Comparison of ENCODE assay signal across 8 mouse cellular contexts in the genomic region with DNA sequence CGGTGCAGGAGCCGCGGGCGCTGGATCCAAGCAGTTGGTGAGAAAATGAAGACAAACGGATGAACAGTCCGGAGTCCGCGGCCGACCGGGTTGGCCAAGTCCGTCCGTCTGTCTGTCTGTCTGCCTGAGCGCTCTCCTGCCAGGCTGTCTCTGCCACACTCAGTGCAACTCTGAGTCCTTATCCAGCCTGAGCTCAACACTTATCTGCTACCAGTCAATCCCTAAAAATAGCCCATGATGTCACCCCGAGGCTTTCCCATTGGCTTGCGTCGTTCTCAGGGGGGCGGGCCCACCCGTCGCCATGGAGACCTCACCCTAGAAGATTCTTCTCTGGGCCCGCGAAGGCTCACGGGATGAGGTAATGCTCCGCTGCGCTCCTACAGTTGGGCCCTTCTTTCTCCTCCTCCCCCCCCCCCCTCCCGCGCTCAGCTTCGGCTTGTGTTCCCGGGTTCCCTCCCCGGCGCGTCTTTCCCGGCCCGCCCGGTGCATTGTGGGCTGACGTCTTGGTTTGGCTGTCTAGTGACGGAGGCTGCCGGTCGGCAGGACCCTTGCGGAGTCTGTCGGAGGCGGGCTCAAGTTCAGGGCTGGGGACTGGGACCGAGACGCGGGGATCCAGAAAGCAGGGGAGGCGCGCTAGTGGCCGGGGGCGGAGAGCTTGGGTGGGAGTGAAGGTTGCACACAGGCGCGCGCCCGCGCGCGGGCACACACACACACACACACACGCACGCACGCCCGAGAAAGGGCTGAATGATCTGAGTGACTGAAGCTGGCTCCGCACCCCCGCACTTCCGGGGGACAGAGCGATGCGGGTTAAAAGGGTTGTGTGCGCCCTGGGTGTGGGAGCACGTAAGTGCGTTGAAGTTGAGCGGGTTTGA. TPM values are rescaled to one million over a fixed set of nuclear protein-coding genes. Genes with fewer than 3 reads are reported as not detected.
DNase-seq lines count a peak whose midpoint lies in the region; ATAC-seq and TF ChIP-seq lines count a peak whose summit lies in the region.

Gene Jun, minus strand, starts transcription at position 198 of the 875 bp plus-strand sequence.

- no peak for TF ChIP-seq CTCF in layer of hippocampus, adult 2 months (conservative IDR thresholded peaks at IDR 0.05)
- no peak for TF ChIP-seq CTCF in lung, embryonic 14.5 days (IDR thresholded peaks at IDR 0.05; ENCODE audit: low read depth)
- no peak for TF ChIP-seq CTCF in olfactory bulb, adult 2 months (IDR thresholded peaks at IDR 0.05; ENCODE audit: insufficient read depth, low read depth, low read length)
- 0 out of 2 replicates have a peak, but pooled peaks have one; percentile 39 for TF ChIP-seq CTCF in thymus, adult 2 months (IDR thresholded peaks at IDR 0.05; ENCODE audit: borderline replicate concordance, control insufficient read depth, extremely low read depth, insufficient read depth, low read length, poor library complexity)

- peak within 1 kb of the TSS; percentile 87 for H3K4me2 ChIP-seq in forebrain, embryonic 16.5 days (ENCODE audit: low read length)
- H3K4me2 ChIP-seq in lung, embryonic 14.5 days = peak within 1 kb of the TSS; percentile 89

- DNase-seq in ES-E14 (ENCODE audit: low read depth, low spot score) = peak; percentile 98
- peak; percentile 99 to 100 for DNase-seq in cerebellum, adult 18-20 months
- DNase-seq in heart, postnatal 36 days = peak; percentile 99
- DNase-seq in layer of hippocampus, adult 2 months (ENCODE audit: low spot score in 2 of 2) = peak; percentile 100
- DNase-seq in lung, embryonic 14.5 days = peak; percentile 100
- DNase-seq in thymus, adult 2 months = peak; percentile 100

- in situ Hi-C loops in ES-E14 (cut with MboI; ENCODE audit: low sequenced_read_pairs in 2 of 2, unreplicated experiment in 2 of 2) = no loop called here

- peak within 1 kb of the TSS; percentile 76 to 79 for H3K4me3 ChIP-seq in ES-E14 (ENCODE audit: insufficient read depth in 1 of 2, low read depth in 1 of 2, low read length in 2 of 2, poor library complexity in 1 of 2, severe bottlenecking in 1 of 2)
- peak within 1 kb of the TSS; percentile 80 for H3K4me3 ChIP-seq in forebrain, embryonic 16.5 days (replicated peaks; ENCODE audit: low read length)
- H3K4me3 ChIP-seq in layer of hippocampus, adult 2 months = peak within 1 kb of the TSS; percentile 86
- peak within 1 kb of the TSS; percentile 86 for H3K4me3 ChIP-seq in lung, embryonic 14.5 days (ENCODE audit: low read depth, low read length)
- peak within 1 kb of the TSS; percentile 88 for H3K4me3 ChIP-seq in olfactory bulb, adult 2 months (ENCODE audit: insufficient read depth, low read depth, low read length)
- H3K4me3 ChIP-seq in thymus, adult 2 months (ENCODE audit: control insufficient read depth, insufficient read depth, low read length) = peak within 1 kb of the TSS; percentile 69

- H3K27me3 ChIP-seq in forebrain, embryonic 16.5 days (replicated peaks; ENCODE audit: control insufficient read depth, insufficient read depth, low read length) = no peaks in the 10 kb centered on the region
- no peaks in the 10 kb centered on the region for H3K27me3 ChIP-seq in lung, embryonic 14.5 days (ENCODE audit: insufficient read depth, low read length)
- no peaks in the 10 kb centered on the region for H3K27me3 ChIP-seq in thymus, adult 2 months (ENCODE audit: control insufficient read depth, insufficient read depth, low read length)

- WGBS in forebrain, embryonic 16.5 days = under 1% methylated on average over 62 of the region's 68 CpGs
- under 1% methylated on average over 68 of the region's 68 CpGs for WGBS in lung, embryonic 14.5 days
- WGBS in olfactory bulb, adult 2 months = under 1% methylated on average over 66 of the region's 68 CpGs
- 1% methylated on average over 68 of the region's 68 CpGs for WGBS in thymus, adult 2 months

- H3K27ac ChIP-seq in ES-E14 (ENCODE audit: insufficient read depth, low read depth, low read length, poor library complexity, severe bottlenecking) = peak within 1 kb of the TSS; percentile 57
- H3K27ac ChIP-seq in forebrain, embryonic 16.5 days (ENCODE audit: low read length) = peak within 1 kb of the TSS; percentile 97
- peak within 1 kb of the TSS; percentile 99 for H3K27ac ChIP-seq in layer of hippocampus, adult 2 months
- H3K27ac ChIP-seq in lung, embryonic 14.5 days (ENCODE audit: low read depth) = peak within 1 kb of the TSS; percentile 99
- peak within 1 kb of the TSS; percentile 87 for H3K27ac ChIP-seq in olfactory bulb, adult 2 months (ENCODE audit: insufficient read depth, low read depth, low read length)
- H3K27ac ChIP-seq in thymus, adult 2 months (ENCODE audit: control insufficient read depth, insufficient read depth, low read length) = peak within 1 kb of the TSS; percentile 69

- TF ChIP-seq POLR2A in olfactory bulb, adult 2 months (IDR thresholded peaks at IDR 0.05; ENCODE audit: insufficient read depth, low read depth, low read length) = peak; percentile 96
- TF ChIP-seq POLR2A in thymus, adult 2 months (IDR thresholded peaks at IDR 0.05; ENCODE audit: control insufficient read depth, extremely low read depth, insufficient read depth, low read length, poor library complexity) = peak; percentile 88

- peak within 1 kb of the TSS; percentile 86 for H3K9ac ChIP-seq in ES-E14 (ENCODE audit: insufficient read depth, low read depth, low read length, poor library complexity, severe bottlenecking)
- H3K9ac ChIP-seq in forebrain, embryonic 16.5 days (replicated peaks; ENCODE audit: low read depth, low read length) = peak within 1 kb of the TSS; percentile 81
- H3K9ac ChIP-seq in lung, embryonic 14.5 days = peak within 1 kb of the TSS; percentile 96

- peaks cover 0 to 2% of the 10 kb centered on the region in 2 experiments; a peak in 1 of 4 replicates for H3K4me1 ChIP-seq in ES-E14 (ENCODE audit: control insufficient read depth in 2 of 2, insufficient read depth in 2 of 2, low read length in 2 of 2, poor library complexity in 1 of 2)
- peaks cover 36% of the 10 kb centered on the region for H3K4me1 ChIP-seq in forebrain, embryonic 16.5 days (replicated peaks; ENCODE audit: control insufficient read depth, insufficient read depth, low read length)
- H3K4me1 ChIP-seq in lung, embryonic 14.5 days (ENCODE audit: insufficient read depth) = 0 out of 2 replicates have a peak, but pooled peaks cover 7% of the 10 kb centered on the region
- peaks cover 5% of the 10 kb centered on the region; the same call in 1 of the 2 replicates for H3K4me1 ChIP-seq in olfactory bulb, adult 2 months (ENCODE audit: control insufficient read depth, insufficient read depth, low read length)
- H3K4me1 ChIP-seq in thymus, adult 2 months (replicated peaks; ENCODE audit: control insufficient read depth, insufficient read depth, low read length) = peaks cover 19% of the 10 kb centered on the region

- intact Hi-C loops in heart, postnatal 36 days (cut with DNase I) = loop anchor here (2.0 to 5.0 kb wide), 7 partner anchors 29 to 690 kb away; partner anchors contain the start of gene Fggy

- H3K9me3 ChIP-seq in ES-E14 (ENCODE audit: control insufficient read depth, insufficient read depth, low read depth, low read length) = no peaks in the 10 kb centered on the region
- H3K9me3 ChIP-seq in forebrain, embryonic 16.5 days (ENCODE audit: control insufficient read depth, low read length) = no peaks in the 10 kb centered on the region
- no peaks in the 10 kb centered on the region for H3K9me3 ChIP-seq in lung, embryonic 14.5 days (ENCODE audit: low read depth, low read length)

- H3K36me3 ChIP-seq in ES-E14 (ENCODE audit: control insufficient read depth, insufficient read depth, low read length, poor library complexity, severe bottlenecking) = no peaks in the 10 kb centered on the region
- H3K36me3 ChIP-seq in forebrain, embryonic 16.5 days (ENCODE audit: control insufficient read depth, insufficient read depth) = no peaks in the 10 kb centered on the region
- peaks cover 19% of the 10 kb centered on the region for H3K36me3 ChIP-seq in lung, embryonic 14.5 days (ENCODE audit: insufficient read depth)
- H3K36me3 ChIP-seq in thymus, adult 2 months (ENCODE audit: control insufficient read depth, insufficient read depth, low read length) = no peaks in the 10 kb centered on the region

- peak; percentile 94 for ATAC-seq in forebrain, embryonic 16.5 days
- ATAC-seq in lung, embryonic 14.5 days (ENCODE audit: insufficient read depth) = peak; percentile 91

TF ChIP-seq in ES-E14, 5 proteins besides CTCF, POLR2A, EP300 and RAD21:
- peak; percentile 52; the same call in 1 of the 2 replicates for TF ChIP-seq HCFC1 (IDR thresholded peaks at IDR 0.05; ENCODE audit: borderline replicate concordance, insufficient read depth, low read length)
- no peak for TF ChIP-seq CHD2 (IDR thresholded peaks at IDR 0.05; ENCODE audit: low read depth, low read length)

RNA-seq across cellular contexts. Expression of gene Jun, which starts in this region (rescaled TPM):
- total RNA-seq in ES-E14 (2012; rRNA removed) = 9.5 and 16.6 TPM in 2 replicates
- 72.2 and 80.1 TPM in 2 replicates for polyA plus RNA-seq in forebrain, embryonic 16.5 days (2015; fragmentation: Nextera tagmentation; extraction: Ambion mirVana)
- 10 to 100 TPM; 46.7 to 63.5 TPM for total RNA-seq in heart, postnatal 36 days (2021)
- total RNA-seq in layer of hippocampus, adult 2 months (2021) = 100 to 1,000 TPM in 1 of 2 experiments, 10 to 100 TPM in 1; 98.7 to 101 TPM
- polyA plus RNA-seq in lung, embryonic 14.5 days (2014; fragmentation: Nextera tagmentation; extraction: Ambion mirVana) = 67.1 and 71.5 TPM in 2 replicates
- polyA plus RNA-seq in olfactory bulb, adult 2 months (2012; ENCODE audit: insufficient read depth, insufficient read length, low replicate concordance, missing spikeins) = not detected in 2 replicates
- 17.3 and 18.7 TPM in 2 replicates for polyA plus RNA-seq in thymus, adult 2 months (2012; rRNA removed)

Comparison
In these comparisons a context has a peak if more than half of its experiments do, and no peak if none do; other contexts are left out.
1. Peak in every context shown above with its lines: DNase-seq, ATAC-seq, H3K4me3 ChIP-seq and H3K27ac ChIP-seq.
2. RNA of gene Jun (polyA plus RNA-seq): 72.2 to 80.1 TPM in forebrain, embryonic 16.5 days, 67.1 to 71.5 TPM in lung, embryonic 14.5 days and 17.3 to 18.7 TPM in thymus, adult 2 months; not detected in olfactory bulb, adult 2 months; every median in the first group is over 10 times any median in the second.